Mouse (Mus musculus) CH12.LX (cell line): Measurements from ENCODE around the gene Pgam2. TPM values are rescaled to one million over a fixed set of nuclear protein-coding genes. Genes with fewer than 3 reads are reported as not detected.
A peak's percentile ranks its signal among the peaks of the same experiment; 100 is the strongest.

ENCODE experiments used
- DNase-seq: peaks from one replicate; pipeline ENCODE4 v3.0.0-alpha.2; 2013; ENCODE audit errors: extremely low read depth
- H3K27ac ChIP-seq: 2 replicates; pipeline ENCODE4 v1.5.1; 2012; ENCODE audit warnings: low read depth, mild to moderate bottlenecking, control low read depth, moderate library complexity; ENCODE audit not compliant: insufficient read depth
- H3K27me3 ChIP-seq: replicated peaks from 2 replicates; pipeline ENCODE3; 2012; ENCODE audit warnings: inconsistent platforms
- H3K36me3 ChIP-seq, 2 experiments: replicated peaks in 1 of 2; 2 replicates each; pipeline versions ENCODE3 to v1.6.1; 2012; ENCODE audit warnings: inconsistent platforms in 1 of 2, low read length in 1 of 2, mild to moderate bottlenecking in 1 of 2, mixed read lengths in 1 of 2, moderate library complexity in 1 of 2; ENCODE audit not compliant: control insufficient read depth in 1 of 2, insufficient read depth in 1 of 2
- H3K4me1 ChIP-seq, 2 experiments: 2 replicates each; pipeline ENCODE4 v1.6.1; 2012; ENCODE audit warnings: inconsistent platforms in 1 of 2, moderate library complexity in 1 of 2; ENCODE audit not compliant: insufficient read depth in 2 of 2, control insufficient read depth in 1 of 2
- H3K4me2 ChIP-seq: 2 replicates; pipeline ENCODE4 v1.6.1; 2012; ENCODE audit warnings: low read depth, mild to moderate bottlenecking, control low read depth; ENCODE audit not compliant: poor library complexity, insufficient read depth, severe bottlenecking
- H3K4me3 ChIP-seq, 3 experiments: fragments of 150-350 bp in 1 of 3; sonication (generic) in 1 of 3; replicated peaks in 1 of 3; 2 replicates each; pipeline versions ENCODE3 to v1.5.1; 2011 to 2012; ENCODE audit warnings: low read depth in 2 of 3, low read length in 2 of 3, mild to moderate bottlenecking in 2 of 3, moderate library complexity in 2 of 3, control low read depth in 1 of 3, improper control_type of control experiment in 1 of 3, inconsistent platforms in 1 of 3, mixed read lengths in 1 of 3; ENCODE audit not compliant: poor library complexity in 1 of 3
- H3K79me2 ChIP-seq: replicated peaks from 2 replicates; pipeline ENCODE4 v1.6.1; 2012; ENCODE audit warnings: mild to moderate bottlenecking, moderate library complexity; ENCODE audit not compliant: control insufficient read depth, poor library complexity, insufficient read depth, severe bottlenecking; ENCODE audit errors: extremely low read depth
- H3K9ac ChIP-seq: 2 replicates; pipeline ENCODE4 v1.6.1; 2012; ENCODE audit warnings: low read depth, mild to moderate bottlenecking, control low read depth, moderate library complexity; ENCODE audit not compliant: insufficient read depth
- H3K9me3 ChIP-seq: replicated peaks from 2 replicates; pipeline ENCODE3; 2012; ENCODE audit warnings: low read length, inconsistent platforms, mixed read lengths
- CHD1 ChIP-seq: IDR thresholded peaks from 2 replicates; pipeline ENCODE4 v1.6.1; 2012; ENCODE audit warnings: low read depth, low read length, improper control_type of control experiment, inconsistent platforms
- CHD2 ChIP-seq: IDR thresholded peaks from 2 replicates; pipeline ENCODE4 v1.6.1; 2011; ENCODE audit warnings: low read length, improper control_type of control experiment
- CTCF ChIP-seq, 2 experiments: IDR thresholded peaks in 1 of 2; conservative IDR thresholded peaks in 1 of 2; 2 replicates each; pipeline ENCODE4 v1.5.1; 2011 to 2012; ENCODE audit warnings: low read depth in 2 of 2, low read length in 2 of 2, improper control_type of control experiment in 1 of 2, inconsistent platforms in 1 of 2, mild to moderate bottlenecking in 1 of 2, moderate library complexity in 1 of 2
- ELF1 ChIP-seq: IDR thresholded peaks from 2 replicates; pipeline ENCODE4 v1.6.1; 2014; ENCODE audit warnings: low read depth, mild to moderate bottlenecking, inconsistent platforms, low read length, improper control_type of control experiment
- EP300 ChIP-seq: IDR thresholded peaks from 2 replicates; pipeline ENCODE4 v1.6.1; 2011; ENCODE audit warnings: low read length, improper control_type of control experiment
- HCFC1 ChIP-seq: IDR thresholded peaks from 2 replicates; pipeline ENCODE4 v1.6.1; 2012; ENCODE audit warnings: low read depth, mild to moderate bottlenecking, inconsistent platforms, low read length, improper control_type of control experiment
- KAT2A ChIP-seq: IDR thresholded peaks from 2 replicates; pipeline ENCODE4 v1.6.1; 2012; ENCODE audit warnings: low read length, improper control_type of control experiment, inconsistent platforms; ENCODE audit not compliant: insufficient replicate concordance
- MAZ ChIP-seq: IDR thresholded peaks from 2 replicates; pipeline ENCODE4 v1.6.1; 2012; ENCODE audit warnings: low read depth, mild to moderate bottlenecking, inconsistent platforms, low read length, improper control_type of control experiment, moderate library complexity
- MEF2A ChIP-seq: IDR thresholded peaks from 2 replicates; pipeline ENCODE4 v1.6.1; 2014; ENCODE audit warnings: low read depth, mild to moderate bottlenecking, inconsistent platforms, low read length, improper control_type of control experiment, borderline replicate concordance
- MXI1 ChIP-seq: IDR thresholded peaks from 2 replicates; pipeline ENCODE4 v1.6.1; 2011; ENCODE audit warnings: mild to moderate bottlenecking, low read depth, low read length, improper control_type of control experiment
- MYC ChIP-seq: IDR thresholded peaks from 2 replicates; pipeline ENCODE4 v1.6.1; 2011; ENCODE audit warnings: low read depth, mild to moderate bottlenecking, improper control_type of control experiment, low read length
- NRF1 ChIP-seq: IDR thresholded peaks from 2 replicates; pipeline ENCODE4 v1.6.1; 2014; ENCODE audit warnings: low read depth, mild to moderate bottlenecking, inconsistent platforms, low read length, improper control_type of control experiment, moderate library complexity
- PAX5 ChIP-seq: IDR thresholded peaks from 2 replicates; pipeline ENCODE4 v1.6.1; 2012; ENCODE audit warnings: low read length, inconsistent platforms, mixed read lengths
- POLR2AphosphoS2 ChIP-seq: IDR thresholded peaks from 2 replicates; pipeline ENCODE4 v1.6.1; 2011; ENCODE audit warnings: low read depth, low read length, improper control_type of control experiment
- RCOR1 ChIP-seq: conservative IDR thresholded peaks from 2 replicates; pipeline ENCODE4 v1.6.1; 2012; ENCODE audit warnings: low read depth, mild to moderate bottlenecking, inconsistent platforms, low read length, improper control_type of control experiment
- TBP ChIP-seq: conservative IDR thresholded peaks from 2 replicates; pipeline ENCODE4 v1.6.1; 2011; ENCODE audit warnings: low read depth, low read length, improper control_type of control experiment
- UBTF ChIP-seq: IDR thresholded peaks from 2 replicates; pipeline ENCODE4 v1.6.1; 2012; ENCODE audit warnings: low read depth, mild to moderate bottlenecking, inconsistent platforms, low read length, improper control_type of control experiment, moderate library complexity
- USF2 ChIP-seq: conservative IDR thresholded peaks from 2 replicates; pipeline ENCODE4 v1.6.1; 2011; ENCODE audit warnings: low read depth, low read length, improper control_type of control experiment
- ZC3H11A ChIP-seq: IDR thresholded peaks from 2 replicates; pipeline ENCODE4 v1.6.1; 2012; ENCODE audit warnings: low read depth, mild to moderate bottlenecking, inconsistent platforms, low read length, improper control_type of control experiment
- ZKSCAN1 ChIP-seq: IDR thresholded peaks from 2 replicates; pipeline ENCODE4 v1.6.1; 2012; ENCODE audit warnings: low read depth, inconsistent platforms, low read length, improper control_type of control experiment, borderline replicate concordance
- ZNF384 ChIP-seq: IDR thresholded peaks from 2 replicates; pipeline ENCODE4 v1.6.1; 2012; ENCODE audit warnings: low read depth, low read length, improper control_type of control experiment, inconsistent platforms
- dilution Hi-C: fragments of 300-500 bp; cut with MboI; formaldehyde crosslinking; loops from 2 replicates; pipeline ENCODE4 v1.14.3; 2020; ENCODE audit warnings: low sequenced_read_pairs; ENCODE audit not compliant: extremely low pct_unique_long_range_greater_than_20kb, extremely low pct_ligation_motif_present
- in situ Hi-C: fragments of 300-500 bp; cut with MboI; formaldehyde crosslinking; loops from 3 replicates; pipeline ENCODE4 v1.14.3; 2019; ENCODE audit warnings: low sequenced_read_pairs, low pct_ligation_motif_present, low pct_unique_long_range_greater_than_20kb, mixed read lengths
- polyA plus RNA-seq: library from polyadenylated mRNA; unstranded; fragments of >175 nt; gene quantifications from 2 replicates; pipeline ENCODE4 v1.2.1, GENCODE M21; 2012; ENCODE audit warnings: low read depth; ENCODE audit not compliant: insufficient read length
- total RNA-seq, 2 experiments: library from RNA; depleted of rRNA; stranded (reverse); fragments of 300-350 nt in 1 of 2; fragments of >200 nt in 1 of 2; gene quantifications; 2 replicates each; pipeline ENCODE4 v1.2.3; 2012 to 2014

The Pgam2 gene
- total and polyA plus RNA-seq, 3 experiments, result 0.64 to 2.5 TPM; not detected in 1

DNA sequence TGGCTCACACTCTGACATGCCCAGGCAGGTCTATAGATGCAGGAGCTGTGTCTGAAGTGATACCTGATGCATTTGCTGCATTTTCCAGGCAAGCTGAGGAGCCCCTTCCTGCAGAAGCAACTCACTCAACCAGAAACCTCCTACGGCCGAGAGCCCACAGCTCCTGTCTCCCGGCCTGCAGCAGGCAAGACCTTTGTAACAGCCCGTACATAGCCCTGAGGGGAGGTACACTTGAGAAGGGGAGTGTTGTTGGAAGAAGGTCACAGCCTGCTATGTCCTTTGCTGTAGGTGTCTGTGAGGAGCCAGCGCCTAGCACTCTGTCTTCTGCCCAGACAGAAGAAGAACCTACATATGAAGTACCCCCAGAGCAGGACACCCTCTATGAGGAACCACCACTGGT is 5.6 kb downstream of the Pgam2 start:
- H3K4me2 ChIP-seq, result no peak overlapping the region
- no peaks in the 10 kb centered on the region for H3K79me2 ChIP-seq
- dilution Hi-C loops (no loop called here), in situ Hi-C loops (no loop called here)
- TF ChIP-seq ZC3H11A (no peak), ELF1 (no peak), ZKSCAN1 (no peak), EP300 (no peak), RCOR1 (no peak), NRF1 (no peak), PAX5 (no peak), UBTF (no peak)
- no peak for DNase-seq
- H3K4me3 ChIP-seq, result no peak overlapping the region
- no peak overlapping the region; the same call in 1 of the 2 replicates for H3K27ac ChIP-seq
- H3K9me3 ChIP-seq, result no peaks in the 10 kb centered on the region
- no peak overlapping the region for H3K9ac ChIP-seq
- no peaks in the 10 kb centered on the region for H3K27me3 ChIP-seq
- peaks cover 11 to 18% of the 10 kb centered on the region in 2 experiments for H3K4me1 ChIP-seq
- peaks cover 75 to 89% of the 10 kb centered on the region in 2 experiments for H3K36me3 ChIP-seq

DNA sequence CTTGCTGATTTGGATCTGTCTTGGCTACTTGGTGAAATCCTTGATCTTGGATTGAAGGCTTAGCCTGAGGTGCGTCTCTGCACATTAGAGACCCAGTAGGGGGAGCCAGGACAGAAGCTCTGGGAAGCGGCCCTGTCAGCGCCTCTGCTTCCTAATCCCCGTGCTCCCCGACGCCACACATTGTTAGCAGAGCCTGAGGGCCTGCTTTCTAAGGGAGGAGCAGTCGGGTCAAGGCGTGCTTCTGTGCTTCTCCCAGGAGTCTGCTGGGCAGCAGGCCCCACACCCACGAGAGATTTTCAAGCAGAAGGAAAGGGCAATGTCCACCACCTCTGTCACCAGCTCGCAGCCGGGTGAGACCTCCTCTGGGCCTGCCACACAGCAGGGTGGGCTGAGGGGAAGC is 6.2 kb downstream of the Pgam2 start:
- dilution Hi-C loops (no loop called here), in situ Hi-C loops (no loop called here)
- Histone ChIP-seq H3K36me3 (peaks cover 81 to 94% of the 10 kb centered on the region in 2 experiments), H3K9ac (no peak overlapping the region), H3K4me1 (peaks cover 10 to 15% of the 10 kb centered on the region in 2 experiments), H3K4me3 (no peak overlapping the region), H3K27ac (peak overlapping the region; percentile 14; the same call in 1 of the 2 replicates), H3K79me2 (no peaks in the 10 kb centered on the region), H3K4me2 (no peak overlapping the region), H3K27me3 (no peaks in the 10 kb centered on the region), H3K9me3 (no peaks in the 10 kb centered on the region)
- DNase-seq, result no peak
- TF ChIP-seq CTCF (conservative IDR thresholded peaks at IDR 0.05 in 1 of 2, IDR thresholded peaks at IDR 0.05 in 1 of 2; ENCODE audit: low read depth in 2 of 2, low read length in 2 of 2), result 0 out of 4 replicates have a peak, but pooled peaks of 1 of the 2 experiments have one; percentile 7
- TF ChIP-seq MXI1, result no peak

DNA sequence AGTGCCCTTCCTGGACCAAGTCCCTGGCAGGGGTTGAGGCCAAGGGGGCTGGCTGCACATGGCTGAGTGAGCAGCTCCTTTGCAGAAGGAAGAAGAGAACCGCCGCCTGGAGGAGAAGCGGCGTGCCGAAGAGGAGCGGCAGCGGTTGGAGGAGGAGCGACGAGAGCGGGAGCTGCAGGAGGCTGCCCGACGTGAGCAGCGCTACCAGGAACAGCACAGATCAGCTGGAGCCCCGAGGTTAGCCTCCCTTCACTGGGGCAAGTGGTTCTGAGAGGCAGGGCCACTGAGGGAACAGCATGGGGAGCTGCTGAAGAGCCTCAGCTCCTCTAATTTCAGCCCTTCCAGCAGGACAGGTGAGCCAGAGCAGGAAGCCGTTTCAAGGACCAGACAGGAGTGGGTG is 6.6 kb downstream of the Pgam2 start:
- Histone ChIP-seq H3K79me2 (no peaks in the 10 kb centered on the region), H3K27ac (no peak overlapping the region), H3K36me3 (peaks cover 85 to 97% of the 10 kb centered on the region in 2 experiments), H3K27me3 (no peaks in the 10 kb centered on the region), H3K9ac (no peak overlapping the region), H3K9me3 (no peaks in the 10 kb centered on the region), H3K4me1 (peaks cover 8 to 15% of the 10 kb centered on the region in 2 experiments), H3K4me3 (no peak overlapping the region), H3K4me2 (no peak overlapping the region)
- no peak for DNase-seq
- TF ChIP-seq RCOR1 (no peak), KAT2A (no peak), MAZ (no peak), POLR2AphosphoS2 (no peak), ZC3H11A (no peak), CHD2 (no peak), MYC (no peak), TBP (no peak), EP300 (no peak), ZNF384 (no peak), HCFC1 (no peak), MEF2A (no peak), USF2 (no peak), CHD1 (no peak), ELF1 (no peak)
- dilution Hi-C loops, result no loop called here
- in situ Hi-C loops, result no loop called here
